Mouse (Mus musculus): ENCODE results near the gene Rnf113a1.
"Not testable (repeated sequence)": the region's sequence is repeated elsewhere in the genome, so short reads cannot be mapped to it uniquely, and the experiment has no call there.

Rnf113a1 gene

GRCm38 (mm10) chrX:37191105-37191743, at the start of gene Rnf113a1, which contains the start of gene Ndufa1:
Gene Rnf113a1 (plus strand): TSS chrX:37191245.
Gene Ndufa1 (minus strand): TSS chrX:37191163.
- DNase-seq (ENCODE audit: low spot score): peak; percentile 22

GRCm38 (mm10) chrX:37141732-37142131, 49.3 kb upstream of the Rnf113a1 start:
- DNase-seq (ENCODE audit: low spot score): no peak

- DNase-seq (ENCODE audit: low spot score): not testable (repeated sequence)
Measured at GRCm38 (mm10) chrX:37144498-37144897, 46.5 kb upstream of the Rnf113a1 start.

- DNase-seq (ENCODE audit: low spot score): no peak
Measured at GRCm38 (mm10) chrX:37144954-37145353, 46.1 kb upstream of the Rnf113a1 start.

GRCm38 (mm10) chrX:37157839-37158238, 33.2 kb upstream of the Rnf113a1 start:
- DNase-seq (ENCODE audit: low spot score): no peak

GRCm38 (mm10) chrX:37161169-37161568, 29.9 kb upstream of the Rnf113a1 start:
- DNase-seq (ENCODE audit: low spot score): no peak

GRCm38 (mm10) chrX:37163115-37163514, 27.9 kb upstream of the Rnf113a1 start:
- no peak for DNase-seq (ENCODE audit: low spot score)

GRCm38 (mm10) chrX:37167085-37167484, 24.0 kb upstream of the Rnf113a1 start:
- no peak for DNase-seq (ENCODE audit: low spot score)

- no peak for DNase-seq (ENCODE audit: low spot score)
Measured at GRCm38 (mm10) chrX:37168742-37169141, 22.3 kb upstream of the Rnf113a1 start, which contains the start of gene Akap14. Gene Akap14 (minus strand): TSS chrX:37168842.

- not testable (repeated sequence) for DNase-seq (ENCODE audit: low spot score)
Measured at GRCm38 (mm10) chrX:37184401-37184800, 6.6 kb upstream of the Rnf113a1 start.

GRCm38 (mm10) chrX:37190755-37191104, 315 bp upstream of the Rnf113a1 start:
- no peak for DNase-seq (ENCODE audit: low spot score)

GRCm38 (mm10) chrX:37191744-37192379, 817 bp downstream of the Rnf113a1 start:
- no peak for DNase-seq (ENCODE audit: low spot score)

- DNase-seq (ENCODE audit: low spot score): no peak
Measured at GRCm38 (mm10) chrX:37198676-37199075, 7.6 kb downstream of the Rnf113a1 start.

- no peak for DNase-seq (ENCODE audit: low spot score)
Measured at GRCm38 (mm10) chrX:37210941-37211340, 19.9 kb downstream of the Rnf113a1 start, which contains the start of gene Gm9. Gene Gm9 (minus strand): TSS chrX:37211041.

GRCm38 (mm10) chrX:37222158-37222557, 31.1 kb downstream of the Rnf113a1 start, which contains the start of gene Rhox1:
Gene Rhox1 (minus strand): TSS chrX:37222258.
- not testable (repeated sequence) for DNase-seq (ENCODE audit: low spot score)

All from layer of hippocampus, adult 9-10 months (tissue).